Mouse (Mus musculus) lung, embryonic 14.5 days (tissue): ENCODE data around the gene Rhoj. TPM values are rescaled to one million over a fixed set of nuclear protein-coding genes. Genes with fewer than 3 reads are reported as not detected.
A peak's percentile ranks its signal among the peaks of the same experiment; 100 is the strongest.

Experiments
- ATAC-seq: fragments of 200-750 bp; cut with Nextera tagmentation; 2 replicates; pipeline ENCODE4 v1.8.0; 2017; ENCODE audit warnings: mild to moderate bottlenecking, moderate TSS enrichment, moderate library complexity; ENCODE audit not compliant: insufficient read depth
- DNase-seq: peaks from one replicate; pipeline ENCODE4 v3.0.0-alpha.2; 2015
- H3K27ac ChIP-seq: fragments of 300-500 bp; sonication (generic); 2 replicates; pipeline ENCODE4 v1.5.1; 2014; ENCODE audit warnings: low read depth, mild to moderate bottlenecking, moderate library complexity
- H3K27me3 ChIP-seq: fragments of 300-500 bp; sonication (generic); 2 replicates; pipeline ENCODE4 v1.6.1; 2014; ENCODE audit warnings: low read length, control low read depth; ENCODE audit not compliant: insufficient read depth
- H3K36me3 ChIP-seq: fragments of 300-500 bp; sonication (generic); 2 replicates; pipeline ENCODE4 v1.6.1; 2014; ENCODE audit warnings: control low read depth; ENCODE audit not compliant: insufficient read depth
- H3K4me1 ChIP-seq: fragments of 300-500 bp; sonication (generic); 2 replicates; pipeline ENCODE4 v1.6.1; 2014; ENCODE audit warnings: antibody characterized with exemption, control low read depth; ENCODE audit not compliant: insufficient read depth
- H3K4me2 ChIP-seq: fragments of 300-500 bp; sonication (generic); 2 replicates; pipeline ENCODE4 v1.6.1; 2014; ENCODE audit warnings: mild to moderate bottlenecking
- H3K4me3 ChIP-seq: fragments of 300-500 bp; sonication (generic); 2 replicates; pipeline ENCODE4 v1.5.1; 2014; ENCODE audit warnings: low read depth, low read length
- H3K9ac ChIP-seq: fragments of 300-500 bp; sonication (generic); 2 replicates; pipeline ENCODE4 v1.6.1; 2014
- H3K9me3 ChIP-seq: fragments of 300-500 bp; sonication (generic); 2 replicates; pipeline ENCODE4 v1.6.1; 2016; ENCODE audit warnings: low read depth, low read length, control low read depth
- CTCF ChIP-seq: IDR thresholded peaks from 2 replicates; pipeline ENCODE4 v1.5.1; 2016; ENCODE audit warnings: antibody characterized with exemption, low read depth
- WGBS: fragments of 180-500 bp; shearing (Covaris S2); extraction: QIAGEN DNeasy Blood & Tissue Kit; methylation state at CpG from one replicate; pipeline ENCODE4 v1.1.7; 2014; 5-methylcytosine and 5-hydroxymethylcytosine counted together
- polyA plus RNA-seq: library from polyadenylated mRNA; unstranded; fragments of >200 nt; fragmentation: Nextera tagmentation; extraction: Ambion mirVana; gene quantifications from 2 replicates; pipeline ENCODE4 v1.2.1, GENCODE M21; 2014

Gene Rhoj
- polyA plus RNA-seq, 1 experiment from 2014 or later = 54.4 TPM

GRCm38 (mm10) chr12:75290524-75290923 lies 17.6 kb upstream of the Rhoj start:
- no peaks in the 10 kb centered on the region for H3K27me3 ChIP-seq
- no peaks in the 10 kb centered on the region for H3K4me1 ChIP-seq
- no peak overlapping the region for H3K4me2 ChIP-seq
- WGBS = 35% methylated on average over 2 of the region's 2 CpGs
- H3K36me3 ChIP-seq = no peaks in the 10 kb centered on the region
- ATAC-seq (no peak), DNase-seq (no peak)
- no peak for TF ChIP-seq CTCF
- no peak overlapping the region for H3K27ac ChIP-seq
- H3K4me3 ChIP-seq = no peak overlapping the region
- H3K9ac ChIP-seq = no peak overlapping the region
- no peaks in the 10 kb centered on the region for H3K9me3 ChIP-seq

- Histone ChIP-seq H3K9ac (no peak overlapping the region), H3K27me3 (no peaks in the 10 kb centered on the region), H3K9me3 (no peaks in the 10 kb centered on the region), H3K27ac (no peak overlapping the region), H3K4me2 (no peak overlapping the region), H3K36me3 (no peaks in the 10 kb centered on the region), H3K4me1 (no peaks in the 10 kb centered on the region), H3K4me3 (no peak overlapping the region)
- ATAC-seq (no peak), DNase-seq (no peak)
- no peak for TF ChIP-seq CTCF
- WGBS = 87% methylated on average over 5 of the region's 5 CpGs
Measured at GRCm38 (mm10) chr12:75291556-75291955, 16.6 kb upstream of the Rhoj start.

GRCm38 (mm10) chr12:75292939-75293338 lies 15.2 kb upstream of the Rhoj start:
- H3K27me3 ChIP-seq = no peaks in the 10 kb centered on the region
- no peak overlapping the region for H3K9ac ChIP-seq
- H3K27ac ChIP-seq = no peak overlapping the region
- H3K4me1 ChIP-seq = no peaks in the 10 kb centered on the region
- no peak for DNase-seq
- WGBS = 90% methylated on average over 6 of the region's 6 CpGs
- H3K9me3 ChIP-seq = no peaks in the 10 kb centered on the region
- no peaks in the 10 kb centered on the region for H3K36me3 ChIP-seq
- no peak overlapping the region for H3K4me3 ChIP-seq
- no peak for TF ChIP-seq CTCF
- no peak overlapping the region for H3K4me2 ChIP-seq
- ATAC-seq = no peak

GRCm38 (mm10) chr12:75299865-75300264 lies 8.3 kb upstream of the Rhoj start:
- Histone ChIP-seq H3K27me3 (no peaks in the 10 kb centered on the region), H3K4me1 (no peaks in the 10 kb centered on the region), H3K9me3 (no peaks in the 10 kb centered on the region), H3K4me2 (no peak overlapping the region), H3K36me3 (no peaks in the 10 kb centered on the region), H3K27ac (no peak overlapping the region), H3K9ac (no peak overlapping the region), H3K4me3 (no peak overlapping the region)
- WGBS = 21% methylated on average over 1 of the region's 1 CpGs
- DNase-seq = no peak
- TF ChIP-seq CTCF = no peak
- ATAC-seq = no peak

GRCm38 (mm10) chr12:75304132-75304531 lies 4.0 kb upstream of the Rhoj start:
- H3K27ac ChIP-seq = no peak overlapping the region
- H3K27me3 ChIP-seq = no peaks in the 10 kb centered on the region
- H3K4me1 ChIP-seq = no peaks in the 10 kb centered on the region
- H3K4me3 ChIP-seq = no peak overlapping the region
- H3K4me2 ChIP-seq = no peak overlapping the region
- H3K9ac ChIP-seq = no peak overlapping the region
- ATAC-seq (no peak), DNase-seq (no peak)
- H3K9me3 ChIP-seq = no peaks in the 10 kb centered on the region
- no peaks in the 10 kb centered on the region for H3K36me3 ChIP-seq
- no peak for TF ChIP-seq CTCF
- 84% methylated on average over 6 of the region's 6 CpGs for WGBS

GRCm38 (mm10) chr12:75309756-75310155 lies 1.6 kb downstream of the Rhoj start:
- Histone ChIP-seq H3K4me2 (peak overlapping the region; percentile 82), H3K27ac (peak overlapping the region; percentile 60; the same call in 1 of the 2 replicates), H3K4me1 (no peaks in the 10 kb centered on the region), H3K36me3 (no peaks in the 10 kb centered on the region), H3K9ac (no peak overlapping the region), H3K4me3 (peak overlapping the region; percentile 55), H3K9me3 (no peaks in the 10 kb centered on the region), H3K27me3 (no peaks in the 10 kb centered on the region)
- DNase-seq (peak; percentile 54), ATAC-seq (peak; percentile 5; the same call in 1 of the 2 replicates)
- TF ChIP-seq CTCF = no peak
- WGBS = 43% methylated on average over 6 of the region's 6 CpGs

GRCm38 (mm10) chr12:75310766-75311165 lies 2.6 kb downstream of the Rhoj start:
- DNase-seq (no peak), ATAC-seq (no peak)
- H3K9me3 ChIP-seq = no peaks in the 10 kb centered on the region
- 67% methylated on average over 12 of the region's 12 CpGs for WGBS
- H3K4me1 ChIP-seq = no peaks in the 10 kb centered on the region
- no peak overlapping the region for H3K27ac ChIP-seq
- no peak for TF ChIP-seq CTCF
- H3K9ac ChIP-seq = no peak overlapping the region
- H3K4me2 ChIP-seq = peak overlapping the region; percentile 82
- H3K4me3 ChIP-seq = peak overlapping the region; percentile 55; the same call in 1 of the 2 replicates
- no peaks in the 10 kb centered on the region for H3K27me3 ChIP-seq
- no peaks in the 10 kb centered on the region for H3K36me3 ChIP-seq

GRCm38 (mm10) chr12:75311879-75312278 lies 3.8 kb downstream of the Rhoj start:
- 63% methylated on average over 8 of the region's 8 CpGs for whole genome bisulfite sequencing
- Histone ChIP-seq H3K9me3 (no peaks in the 10 kb centered on the region), H3K4me2 (no peak overlapping the region; the same call in 1 of the 2 replicates), H3K36me3 (no peaks in the 10 kb centered on the region), H3K27me3 (no peaks in the 10 kb centered on the region), H3K4me1 (no peaks in the 10 kb centered on the region), H3K4me3 (no peak overlapping the region), H3K27ac (no peak overlapping the region), H3K9ac (no peak overlapping the region)
- DNase-seq (peak; percentile 46), ATAC-seq (no peak)
- TF ChIP-seq CTCF = no peak
